Mouse (Mus musculus): ENCODE measurements at regions not wholly inside any gene's neighbourhood (a gene's known extent, or its start where the extent isn't known, plus 50 kb on each side); places are given as distances from the start of the nearest gene placed in this dataset.

- TF ChIP-seq CTCF (IDR thresholded peaks at IDR 0.05; ENCODE audit: control insufficient read depth, insufficient read depth, insufficient read length) (no peak), USF1 (IDR thresholded peaks at IDR 0.05; ENCODE audit: low read depth) (no peak), CEBPB (IDR thresholded peaks at IDR 0.05; ENCODE audit: low read depth) (no peak), MAX (IDR thresholded peaks at IDR 0.05) (no peak), MYOG (IDR thresholded peaks at IDR 0.05; ENCODE audit: control insufficient read depth, extremely low read depth, insufficient read length) (no peak)
These were observed 101.2 kb upstream of the Afdn start for GRCm38 (mm10) chr17:13659103-13659502.
